Mouse (Mus musculus): ENCODE data around the gene Art3. TPM values are rescaled to one million over a fixed set of nuclear protein-coding genes. Genes with fewer than 3 reads are reported as not detected.

Art3 gene
- polyA plus RNA-seq, 1 experiment from 2014 or later: 9.0 TPM

DNA sequence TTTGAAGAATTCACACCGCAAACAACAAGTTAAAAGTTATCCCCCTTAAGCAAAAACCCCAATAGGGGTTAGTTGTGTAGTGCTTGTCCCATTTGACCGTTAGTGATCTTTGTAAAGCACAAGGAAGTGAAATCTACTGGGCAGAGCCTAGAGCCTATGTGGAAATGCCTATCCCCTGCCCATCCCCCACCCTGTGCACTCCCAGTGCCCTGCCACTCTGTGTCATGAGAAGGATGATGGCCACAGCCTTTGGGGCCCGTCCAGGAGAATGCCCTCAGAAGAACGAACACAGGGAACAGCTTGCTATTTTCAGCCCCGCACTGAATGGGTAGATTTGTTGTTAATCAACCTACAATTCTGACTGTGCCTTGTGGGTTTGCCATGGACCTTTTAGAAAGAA is 109.9 kb downstream of the Art3 start:
- Histone ChIP-seq H3K4me2 (replicated peaks) (no peak overlapping the region), H3K9me3 (no peaks in the 10 kb centered on the region), H3K27me3 (replicated peaks) (no peaks in the 10 kb centered on the region), H3K27ac (no peak overlapping the region), H3K4me1 (no peaks in the 10 kb centered on the region), H3K9ac (no peak overlapping the region), H3K4me3 (no peak overlapping the region), H3K36me3 (peaks cover 32% of the 10 kb centered on the region)
- no peak for ATAC-seq (ENCODE audit: low FRiP score, low read depth)
- 70% methylated on average over 5 of the region's 5 CpGs for WGBS

- H3K4me2 ChIP-seq (replicated peaks): no peak overlapping the region
- no peak overlapping the region for H3K27ac ChIP-seq
- no peaks in the 10 kb centered on the region for H3K9me3 ChIP-seq
- H3K4me1 ChIP-seq: no peaks in the 10 kb centered on the region
- no peak overlapping the region for H3K4me3 ChIP-seq
- H3K27me3 ChIP-seq (replicated peaks): no peaks in the 10 kb centered on the region
- no peak for ATAC-seq (ENCODE audit: low FRiP score, low read depth)
- WGBS: 92% methylated on average over 7 of the region's 7 CpGs
- peaks cover 46% of the 10 kb centered on the region for H3K36me3 ChIP-seq
- no peak overlapping the region for H3K9ac ChIP-seq
These were observed 111.3 kb downstream of the Art3 start for GRCm38 (mm10) chr5:92442914-92443313.

GRCm38 (mm10) chr5:92445016-92445415 is 113.4 kb downstream of the Art3 start:
- no peak overlapping the region for H3K4me3 ChIP-seq
- 86% methylated on average over 2 of the region's 2 CpGs for WGBS
- H3K36me3 ChIP-seq: peaks cover 67% of the 10 kb centered on the region
- no peak for ATAC-seq (ENCODE audit: low FRiP score, low read depth)
- H3K27ac ChIP-seq: no peak overlapping the region
- no peak overlapping the region for H3K4me2 ChIP-seq (replicated peaks)
- no peaks in the 10 kb centered on the region for H3K4me1 ChIP-seq
- no peaks in the 10 kb centered on the region for H3K27me3 ChIP-seq (replicated peaks)
- no peak overlapping the region for H3K9ac ChIP-seq
- no peaks in the 10 kb centered on the region for H3K9me3 ChIP-seq

- Histone ChIP-seq H3K9me3 (no peaks in the 10 kb centered on the region), H3K4me3 (no peak overlapping the region), H3K9ac (no peak overlapping the region), H3K4me2 (replicated peaks) (no peak overlapping the region), H3K36me3 (peaks cover 81% of the 10 kb centered on the region), H3K27ac (no peak overlapping the region), H3K4me1 (no peaks in the 10 kb centered on the region), H3K27me3 (replicated peaks) (no peaks in the 10 kb centered on the region)
- ATAC-seq (ENCODE audit: low FRiP score, low read depth): no peak
- 93% methylated on average over 5 of the region's 5 CpGs for WGBS
These were observed 115.1 kb downstream of the Art3 start for GRCm38 (mm10) chr5:92446736-92447135.

GRCm38 (mm10) chr5:92452876-92453275 is 121.2 kb downstream of the Art3 start:
- Histone ChIP-seq H3K4me3 (no peak overlapping the region), H3K9ac (no peak overlapping the region), H3K27ac (no peak overlapping the region), H3K36me3 (peaks cover 64% of the 10 kb centered on the region), H3K9me3 (no peaks in the 10 kb centered on the region), H3K27me3 (replicated peaks) (no peaks in the 10 kb centered on the region), H3K4me1 (no peaks in the 10 kb centered on the region), H3K4me2 (replicated peaks) (no peak overlapping the region)
- WGBS: 93% methylated on average over 5 of the region's 5 CpGs
- ATAC-seq (ENCODE audit: low FRiP score, low read depth): no peak

DNA sequence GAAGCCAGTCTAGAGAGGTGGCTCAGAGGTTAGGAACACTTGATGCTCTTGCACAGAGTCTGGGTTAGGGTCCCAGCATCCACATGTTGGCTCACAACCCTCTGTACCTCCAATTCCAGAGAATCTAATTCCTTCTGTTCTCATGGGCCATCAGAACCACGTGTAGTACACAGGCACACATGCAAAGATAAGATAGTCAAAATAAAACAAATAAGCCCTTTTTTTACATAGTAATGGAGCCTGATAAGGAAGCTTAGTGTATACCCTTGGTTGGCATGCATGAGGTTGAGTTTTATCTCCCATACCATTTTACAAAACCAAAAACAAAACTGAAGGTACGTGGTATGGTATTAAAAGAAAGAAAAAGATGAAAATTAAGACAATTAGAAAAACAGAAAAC is 125.8 kb downstream of the Art3 start:
- Histone ChIP-seq H3K4me1 (no peaks in the 10 kb centered on the region), H3K27ac (no peak overlapping the region), H3K4me2 (replicated peaks) (no peak overlapping the region), H3K4me3 (no peak overlapping the region), H3K27me3 (replicated peaks) (no peaks in the 10 kb centered on the region), H3K9me3 (no peaks in the 10 kb centered on the region), H3K9ac (no peak overlapping the region), H3K36me3 (peaks cover 39% of the 10 kb centered on the region)
- no peak for ATAC-seq (ENCODE audit: low FRiP score, low read depth)
- 86% methylated on average over 2 of the region's 2 CpGs for WGBS

GRCm38 (mm10) chr5:92458726-92459125 is 127.1 kb downstream of the Art3 start:
- no peaks in the 10 kb centered on the region for H3K9me3 ChIP-seq
- H3K27me3 ChIP-seq (replicated peaks): no peaks in the 10 kb centered on the region
- no peak overlapping the region for H3K9ac ChIP-seq
- H3K27ac ChIP-seq: no peak overlapping the region
- 46% methylated on average over 5 of the region's 5 CpGs for WGBS
- no peaks in the 10 kb centered on the region for H3K4me1 ChIP-seq
- no peak overlapping the region for H3K4me3 ChIP-seq
- H3K36me3 ChIP-seq: peaks cover 29% of the 10 kb centered on the region
- ATAC-seq (ENCODE audit: low FRiP score, low read depth): no peak
- no peak overlapping the region for H3K4me2 ChIP-seq (replicated peaks)

- WGBS: 21% methylated on average over 5 of the region's 5 CpGs
- ATAC-seq (ENCODE audit: low FRiP score, low read depth): no peak
- H3K9ac ChIP-seq: no peak overlapping the region
These were observed 129.7 kb downstream of the Art3 start for GRCm38 (mm10) chr5:92461321-92461720.

More at GRCm38 (mm10) chr5:92461321-92461720, 129.7 kb downstream of the Art3 start:
- no peaks in the 10 kb centered on the region for H3K27me3 ChIP-seq (replicated peaks)
- no peak overlapping the region for H3K4me2 ChIP-seq (replicated peaks)
- peaks cover 15% of the 10 kb centered on the region; the same call in 1 of the 2 replicates for H3K36me3 ChIP-seq
- H3K4me3 ChIP-seq: no peak overlapping the region
- H3K4me1 ChIP-seq: no peaks in the 10 kb centered on the region
- no peaks in the 10 kb centered on the region for H3K9me3 ChIP-seq
- H3K27ac ChIP-seq: no peak overlapping the region

Small RNAs within 50 kb of the gene (microRNA-seq; reads per million reads assigned to microRNA genes)
- gene Mir6415: not detected

Other genes with a start within 250 kb of the Art3 start
- 327 and 357 TPM in 2 replicates for gene G3bp2, start 248.1 kb upstream of the Art3 start, polyA plus RNA-seq (2016; fragmentation: Nextera tagmentation; extraction: Ambion mirVana)
- 52.3 and 53.1 TPM in 2 replicates for gene Uso1, start 193.9 kb upstream of the Art3 start, polyA plus RNA-seq (2016; fragmentation: Nextera tagmentation; extraction: Ambion mirVana)
- gene U90926, start 116.4 kb upstream of the Art3 start, polyA plus RNA-seq (2016; fragmentation: Nextera tagmentation; extraction: Ambion mirVana): not detected in 2 replicates
- 0.20 TPM in 1 of 2 replicates, not detected in the other for gene Ppef2, start 75.5 kb upstream of the Art3 start, polyA plus RNA-seq (2016; fragmentation: Nextera tagmentation; extraction: Ambion mirVana)
- 7.2 and 8.5 TPM in 2 replicates for gene Naaa, start 53.7 kb upstream of the Art3 start, polyA plus RNA-seq (2016; fragmentation: Nextera tagmentation; extraction: Ambion mirVana)
- 33.6 and 35.0 TPM in 2 replicates for gene Sdad1, start 21.3 kb upstream of the Art3 start, polyA plus RNA-seq (2016; fragmentation: Nextera tagmentation; extraction: Ambion mirVana)
- not detected in 2 replicates for gene Cxcl9, start 3.7 kb upstream of the Art3 start, polyA plus RNA-seq (2016; fragmentation: Nextera tagmentation; extraction: Ambion mirVana)
- 0.49 TPM in 1 of 2 replicates, not detected in the other for gene Cxcl10, start 17.1 kb downstream of the Art3 start, polyA plus RNA-seq (2016; fragmentation: Nextera tagmentation; extraction: Ambion mirVana)
- gene Nup54, start 103.4 kb downstream of the Art3 start, polyA plus RNA-seq (2016; fragmentation: Nextera tagmentation; extraction: Ambion mirVana): 50.4 and 53.6 TPM in 2 replicates
- 16.1 and 17.8 TPM in 2 replicates for gene Scarb2, start 175.0 kb downstream of the Art3 start, polyA plus RNA-seq (2016; fragmentation: Nextera tagmentation; extraction: Ambion mirVana)
- gene Fam47e, start 223.2 kb downstream of the Art3 start, polyA plus RNA-seq (2016; fragmentation: Nextera tagmentation; extraction: Ambion mirVana): not detected in 2 replicates

Data from neural tube, embryonic 12.5 days (tissue).